Mouse (Mus musculus) intestine, postnatal 0 days (tissue): ENCODE data around the gene Khdrbs2. TPM values are rescaled to one million over a fixed set of nuclear protein-coding genes. Genes with fewer than 3 reads are reported as not detected.
A peak's percentile ranks its signal among the peaks of the same experiment; 100 is the strongest.

Experiments used
- ATAC-seq: fragments of 200-750 bp; cut with Nextera tagmentation; 2 replicates; pipeline ENCODE4 v1.8.0; 2017; ENCODE audit warnings: mild to moderate bottlenecking, moderate TSS enrichment, moderate library complexity
- H3K27ac ChIP-seq: fragments of 300-500 bp; sonication (generic); 2 replicates; pipeline ENCODE4 v1.5.1; 2014; ENCODE audit warnings: mild to moderate bottlenecking, low read depth, low read length, moderate library complexity
- H3K27me3 ChIP-seq: fragments of 300-500 bp; sonication (generic); replicated peaks from 2 replicates; pipeline ENCODE4 v1.6.1; 2014; ENCODE audit warnings: low read length, mixed read lengths; ENCODE audit not compliant: control insufficient read depth, insufficient read depth
- H3K36me3 ChIP-seq: fragments of 300-500 bp; sonication (generic); 2 replicates; pipeline ENCODE4 v1.6.1; 2014; ENCODE audit warnings: mild to moderate bottlenecking, moderate library complexity; ENCODE audit not compliant: control insufficient read depth, insufficient read depth
- H3K4me1 ChIP-seq: fragments of 300-500 bp; sonication (generic); replicated peaks from 2 replicates; pipeline ENCODE4 v1.6.1; 2014; ENCODE audit warnings: antibody characterized with exemption, low read length, mixed read lengths; ENCODE audit not compliant: control insufficient read depth, insufficient read depth
- H3K4me2 ChIP-seq: fragments of 300-500 bp; sonication (generic); replicated peaks from 2 replicates; pipeline ENCODE4 v1.6.1; 2014; ENCODE audit warnings: low read depth, mild to moderate bottlenecking, moderate library complexity
- H3K4me3 ChIP-seq: fragments of 300-500 bp; sonication (generic); 2 replicates; pipeline ENCODE4 v1.5.1; 2014; ENCODE audit warnings: low read depth, low read length
- H3K9ac ChIP-seq: fragments of 300-500 bp; sonication (generic); 2 replicates; pipeline ENCODE4 v1.6.1; 2014; ENCODE audit warnings: mild to moderate bottlenecking, low read depth, low read length
- H3K9me3 ChIP-seq: fragments of 300-500 bp; sonication (generic); 2 replicates; pipeline ENCODE4 v1.6.1; 2016; ENCODE audit warnings: mixed run types; ENCODE audit not compliant: control insufficient read depth
- CTCF ChIP-seq: sonication (generic); IDR thresholded peaks from 2 replicates; pipeline ENCODE4 v1.5.1; 2016; ENCODE audit warnings: low read depth, mild to moderate bottlenecking, control low read depth, antibody characterized with exemption, moderate library complexity
- WGBS: fragments of 180-500 bp; shearing (Covaris S2); extraction: QIAGEN DNeasy Blood & Tissue Kit; methylation state at CpG from one replicate; pipeline ENCODE4 v1.1.7; 2014; 5-methylcytosine and 5-hydroxymethylcytosine counted together
- polyA plus RNA-seq: library from polyadenylated mRNA; unstranded; fragments of >200 nt; fragmentation: Nextera tagmentation; extraction: Ambion mirVana; gene quantifications from 2 replicates; pipeline ENCODE4 v1.2.1, GENCODE M21; 2015

The Khdrbs2 gene
- polyA plus RNA-seq, result 1.6 and 1.9 TPM in 2 replicates

DNA sequence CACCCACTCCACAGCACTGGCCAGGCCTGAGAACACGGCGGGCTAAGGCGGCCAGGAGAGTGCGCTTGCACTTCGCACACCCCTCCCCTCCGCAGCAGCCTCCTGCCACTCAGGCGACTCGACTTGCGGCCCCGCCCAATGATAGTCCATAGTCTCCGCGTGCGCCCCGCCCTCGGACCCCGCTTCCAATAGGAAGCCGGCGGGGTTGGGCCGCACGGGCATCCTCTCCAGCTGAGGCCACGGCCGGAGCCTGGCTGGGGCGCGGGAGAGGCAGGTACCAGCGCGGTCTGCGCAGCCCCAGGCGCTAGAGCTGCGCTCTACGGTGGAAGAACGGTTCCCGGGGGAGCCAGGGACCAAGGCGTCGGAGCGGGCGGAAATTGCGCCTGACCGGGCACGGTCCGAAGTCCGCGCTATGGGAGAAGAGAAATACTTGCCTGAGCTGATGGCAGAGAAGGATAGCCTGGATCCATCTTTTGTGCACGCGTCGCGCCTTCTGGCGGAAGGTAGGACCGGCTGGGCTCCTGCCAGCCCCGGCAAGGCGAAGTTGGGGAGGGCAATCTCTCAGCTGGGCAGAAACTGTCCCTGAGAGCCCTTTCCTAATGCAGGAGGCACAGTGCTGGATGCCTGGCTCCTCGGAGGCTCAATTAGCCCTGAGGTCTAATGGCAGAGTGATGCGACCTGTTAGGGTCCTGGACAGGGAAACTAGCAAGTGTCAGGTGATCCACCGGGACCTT is at the start of gene Khdrbs2:
Gene Khdrbs2, plus strand, starts transcription at position 209 of the 734 bp plus-strand sequence.
- Histone ChIP-seq H3K4me1 (no peaks in the 10 kb centered on the region; the same call in 1 of the 2 replicates), H3K27me3 (no peaks in the 10 kb centered on the region; the same call in 1 of the 2 replicates), H3K27ac (no peak within 1 kb of the TSS), H3K4me2 (peak within 1 kb of the TSS; percentile 73), H3K9me3 (no peaks in the 10 kb centered on the region), H3K36me3 (no peaks in the 10 kb centered on the region), H3K9ac (no peak within 1 kb of the TSS), H3K4me3 (peak within 1 kb of the TSS; percentile 39)
- no peak for TF ChIP-seq CTCF
- peak; percentile 96 for ATAC-seq
- under 1% methylated on average over 52 of the region's 53 CpGs for WGBS

- Histone ChIP-seq H3K27ac (no peak overlapping the region), H3K4me3 (no peak overlapping the region), H3K9ac (no peak overlapping the region), H3K4me2 (no peak overlapping the region), H3K9me3 (no peaks in the 10 kb centered on the region), H3K27me3 (no peaks in the 10 kb centered on the region; the same call in 1 of the 2 replicates), H3K36me3 (no peaks in the 10 kb centered on the region), H3K4me1 (no peaks in the 10 kb centered on the region; the same call in 1 of the 2 replicates)
- 63% methylated on average over 5 of the region's 5 CpGs for WGBS
- TF ChIP-seq CTCF, result peak; percentile 60
- ATAC-seq, result no peak
Measured at GRCm38 (mm10) chr1:32174566-32174965, 2.1 kb downstream of the Khdrbs2 start.

DNA sequence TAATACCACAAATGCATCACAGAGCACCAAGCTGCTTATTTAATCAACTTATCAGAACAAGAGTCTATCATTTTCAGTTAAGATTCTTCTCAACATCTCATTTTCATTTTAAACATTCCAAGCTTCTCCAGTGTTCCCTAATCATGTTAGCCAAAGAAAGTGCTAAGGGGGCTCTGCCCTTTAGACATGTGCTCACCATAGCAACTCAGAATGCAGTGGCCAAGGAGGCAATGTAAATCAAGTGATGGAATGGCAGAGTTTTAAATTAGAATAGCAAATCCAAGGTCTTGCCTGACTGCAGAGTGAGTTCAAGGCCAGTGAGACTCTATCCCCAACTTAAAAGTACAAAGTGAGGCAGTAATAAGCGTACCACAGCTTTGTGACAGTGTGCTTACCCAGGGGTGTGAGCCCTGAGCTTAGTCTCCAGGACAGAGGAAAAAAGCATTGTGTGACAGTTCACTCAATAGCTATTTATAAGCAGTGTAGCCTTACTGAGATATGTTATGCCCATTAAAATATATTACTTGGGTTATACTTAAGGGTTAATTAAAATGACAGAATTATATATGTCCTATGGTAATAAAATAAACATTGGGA is 27.2 kb downstream of the Khdrbs2 start:
- Histone ChIP-seq H3K27ac (no peak overlapping the region), H3K9ac (no peak overlapping the region), H3K4me3 (no peak overlapping the region), H3K4me1 (no peaks in the 10 kb centered on the region), H3K9me3 (no peaks in the 10 kb centered on the region), H3K4me2 (no peak overlapping the region), H3K36me3 (no peaks in the 10 kb centered on the region), H3K27me3 (no peaks in the 10 kb centered on the region)
- no peak for ATAC-seq
- TF ChIP-seq CTCF, result no peak
- 81% methylated on average over 1 of the region's 1 CpGs for WGBS

DNA sequence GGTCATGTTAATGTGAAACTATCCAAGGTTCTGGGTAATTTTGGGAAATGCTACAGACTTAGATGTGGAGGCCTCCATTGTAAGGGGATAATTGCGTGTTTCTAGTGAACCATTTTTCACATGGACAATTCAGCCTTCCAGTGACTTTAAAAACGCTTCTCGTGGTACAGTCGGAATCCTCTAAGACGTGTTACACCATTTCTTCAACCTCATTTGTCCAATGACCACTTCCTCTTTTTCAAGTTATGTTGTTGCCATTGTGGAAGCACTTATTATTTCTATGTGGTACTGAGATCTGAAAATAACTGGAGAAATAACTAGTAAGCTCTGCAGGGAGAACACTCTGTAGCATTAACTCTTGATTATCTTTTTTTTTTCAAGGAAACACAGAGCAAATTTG is 75.9 kb downstream of the Khdrbs2 start:
- no peak for TF ChIP-seq CTCF
- ATAC-seq, result no peak
- no peaks in the 10 kb centered on the region for H3K9me3 ChIP-seq
- no peak overlapping the region for H3K27ac ChIP-seq
- no peak overlapping the region for H3K4me2 ChIP-seq
- no peak overlapping the region for H3K9ac ChIP-seq
- H3K4me1 ChIP-seq, result no peaks in the 10 kb centered on the region
- WGBS, result 89% methylated on average over 5 of the region's 5 CpGs
- H3K4me3 ChIP-seq, result no peak overlapping the region
- no peaks in the 10 kb centered on the region for H3K27me3 ChIP-seq
- H3K36me3 ChIP-seq, result no peaks in the 10 kb centered on the region

DNA sequence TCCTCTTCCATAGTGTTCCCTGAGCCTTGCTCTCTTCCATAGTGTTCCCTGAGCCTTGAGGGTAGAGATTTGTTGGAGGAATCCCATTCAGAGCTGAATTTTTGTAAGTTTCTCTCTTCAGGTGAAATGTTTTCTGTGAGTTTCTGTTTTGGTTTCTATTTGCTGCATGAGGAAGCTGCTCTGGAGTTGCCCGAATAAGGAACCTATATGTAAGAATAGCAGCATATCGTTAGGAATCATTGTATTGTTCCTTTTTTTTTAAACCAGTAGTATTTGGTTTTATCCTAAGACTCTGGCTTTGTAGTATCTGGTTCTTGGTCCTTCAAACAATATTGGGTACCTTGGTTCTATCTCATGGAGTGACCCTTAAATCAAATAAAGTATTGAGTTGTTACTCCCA is 77.1 kb downstream of the Khdrbs2 start:
- 92% methylated on average over 2 of the region's 2 CpGs for WGBS
- no peaks in the 10 kb centered on the region for H3K4me1 ChIP-seq
- H3K4me3 ChIP-seq, result no peak overlapping the region
- H3K4me2 ChIP-seq, result no peak overlapping the region
- no peak overlapping the region for H3K9ac ChIP-seq
- no peaks in the 10 kb centered on the region for H3K27me3 ChIP-seq
- no peak overlapping the region for H3K27ac ChIP-seq
- H3K9me3 ChIP-seq, result no peaks in the 10 kb centered on the region
- H3K36me3 ChIP-seq, result no peaks in the 10 kb centered on the region
- no peak for ATAC-seq
- no peak for TF ChIP-seq CTCF

DNA sequence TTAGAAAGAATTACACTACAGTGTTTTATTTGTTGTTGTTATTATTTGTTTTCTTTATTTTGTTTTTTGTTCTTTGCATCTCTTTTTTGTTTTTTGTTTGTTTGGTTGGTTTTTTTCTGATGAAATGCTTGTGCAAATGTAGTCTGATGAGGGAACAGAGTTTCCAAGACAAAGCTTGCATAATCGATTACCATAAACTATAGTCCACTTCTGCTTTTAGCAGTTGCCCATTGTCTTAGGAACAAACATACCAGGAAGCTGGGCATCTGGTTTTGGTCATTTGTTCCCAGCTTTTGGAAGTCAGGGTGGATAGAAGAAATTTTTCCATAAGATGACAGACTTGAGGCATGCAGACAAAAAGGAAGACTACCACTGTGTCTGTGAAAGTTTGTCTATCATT is 77.8 kb downstream of the Khdrbs2 start:
- Histone ChIP-seq H3K4me1 (no peaks in the 10 kb centered on the region), H3K27me3 (no peaks in the 10 kb centered on the region), H3K4me3 (no peak overlapping the region), H3K9ac (no peak overlapping the region), H3K36me3 (no peaks in the 10 kb centered on the region), H3K4me2 (no peak overlapping the region), H3K27ac (no peak overlapping the region), H3K9me3 (no peaks in the 10 kb centered on the region)
- TF ChIP-seq CTCF, result no peak
- ATAC-seq, result no peak
- WGBS, result 100% methylated on average over 1 of the region's 1 CpGs
